Mouse (Mus musculus) ES-E14 (cell line): ENCODE data around the gene Eif2b5. TPM values are rescaled to one million over a fixed set of nuclear protein-coding genes. Genes with fewer than 3 reads are reported as not detected.

Experiments used
- DNase-seq: peaks from one replicate; pipeline ENCODE4 v3.0.0-alpha.2; 2013; ENCODE audit warnings: low read depth, low spot score
- H3K27ac ChIP-seq: 2 replicates; pipeline ENCODE4 v1.5.1; 2012; ENCODE audit warnings: low read depth, mild to moderate bottlenecking, low read length, moderate library complexity, mixed read lengths; ENCODE audit not compliant: poor library complexity, insufficient read depth, severe bottlenecking
- H3K36me3 ChIP-seq: 2 replicates; pipeline ENCODE4 v1.6.1; 2012; ENCODE audit warnings: mild to moderate bottlenecking, low read length, moderate library complexity, mixed read lengths; ENCODE audit not compliant: control insufficient read depth, poor library complexity, insufficient read depth, severe bottlenecking
- H3K4me1 ChIP-seq, 2 experiments: fragments of 150-350 bp in 1 of 2; sonication (generic) in 1 of 2; 2 replicates each; pipeline ENCODE4 v1.6.1; 2012; ENCODE audit warnings: low read length in 2 of 2, mild to moderate bottlenecking in 1 of 2, mixed read lengths in 1 of 2; ENCODE audit not compliant: control insufficient read depth in 2 of 2, insufficient read depth in 2 of 2, poor library complexity in 1 of 2
- H3K4me3 ChIP-seq, 2 experiments: fragments of 150-350 bp in 1 of 2; sonication (generic) in 1 of 2; 2 replicates each; pipeline ENCODE4 v1.5.1; 2012; ENCODE audit warnings: low read length in 2 of 2, low read depth in 1 of 2, mild to moderate bottlenecking in 1 of 2, mixed read lengths in 1 of 2; ENCODE audit not compliant: insufficient read depth in 1 of 2, poor library complexity in 1 of 2, severe bottlenecking in 1 of 2
- H3K9ac ChIP-seq: 2 replicates; pipeline ENCODE4 v1.6.1; 2012; ENCODE audit warnings: low read depth, mild to moderate bottlenecking, low read length, mixed read lengths; ENCODE audit not compliant: poor library complexity, insufficient read depth, severe bottlenecking
- H3K9me3 ChIP-seq: fragments of 150-350 bp; sonication (generic); 2 replicates; pipeline ENCODE4 v1.6.1; 2012; ENCODE audit warnings: low read depth, mild to moderate bottlenecking, low read length; ENCODE audit not compliant: control insufficient read depth, insufficient read depth
- CHD2 ChIP-seq: IDR thresholded peaks from 2 replicates; pipeline ENCODE4 v1.6.1; 2014; ENCODE audit warnings: mild to moderate bottlenecking, low read depth, low read length, inconsistent platforms
- HCFC1 ChIP-seq: IDR thresholded peaks from 2 replicates; pipeline ENCODE4 v1.6.1; 2012; ENCODE audit warnings: low read length, inconsistent platforms, borderline replicate concordance; ENCODE audit not compliant: insufficient read depth
- MAFK ChIP-seq: IDR thresholded peaks from 2 replicates; pipeline ENCODE4 v1.6.1; 2014; ENCODE audit warnings: mild to moderate bottlenecking, low read depth, low read length, inconsistent platforms; ENCODE audit not compliant: insufficient read depth
- ZC3H11A ChIP-seq: IDR thresholded peaks from 2 replicates; pipeline ENCODE4 v1.6.1; 2012; ENCODE audit warnings: low read depth, mild to moderate bottlenecking, inconsistent platforms, low read length, borderline replicate concordance
- ZNF384 ChIP-seq: IDR thresholded peaks from 2 replicates; pipeline ENCODE4 v1.6.1; 2012; ENCODE audit warnings: low read depth, low read length, inconsistent platforms
- in situ Hi-C, 2 experiments: fragments of 600-800 bp; cut with MboI; formaldehyde crosslinking; loops; one replicate each; pipeline ENCODE4 v1.15.1; 2025; ENCODE audit warnings: low sequenced_read_pairs in 2 of 2, inconsistent platforms in 1 of 2; ENCODE audit not compliant: unreplicated experiment in 2 of 2
- total RNA-seq: library from RNA; depleted of rRNA; stranded (reverse); fragments of 300-350 nt; gene quantifications from 2 replicates; pipeline ENCODE4 v1.2.3, GENCODE M21; 2012

Eif2b5 gene
- total RNA-seq, 1 experiment = 173 TPM

DNA sequence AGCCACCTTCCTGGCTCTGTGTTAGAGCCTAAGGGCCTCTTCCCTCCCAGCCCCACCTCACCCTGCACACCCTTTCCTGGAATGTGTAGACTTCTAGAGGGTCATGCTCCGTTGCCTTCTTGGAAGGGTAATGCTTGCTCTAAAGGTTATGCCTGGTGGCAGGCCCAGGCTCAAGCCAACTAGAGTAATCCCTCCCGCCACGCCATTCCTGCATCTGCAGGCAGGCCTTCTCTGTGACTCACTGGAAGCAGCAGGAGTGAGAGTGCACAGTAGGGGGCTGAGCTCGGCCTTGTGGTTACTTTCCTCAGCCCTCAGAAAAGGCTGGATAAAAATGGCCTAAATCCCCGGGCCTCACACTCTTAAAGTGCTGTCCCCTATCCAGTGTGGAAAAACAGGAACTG is 38.5 kb downstream of the Eif2b5 start:
- peak overlapping the region; percentile 21 to 22 for H3K4me3 ChIP-seq
- H3K9ac ChIP-seq = peak overlapping the region; percentile 39; the same call in 1 of the 2 replicates
- H3K9me3 ChIP-seq = no peaks in the 10 kb centered on the region
- no peak for DNase-seq
- peaks cover 28% of the 10 kb centered on the region for H3K36me3 ChIP-seq
- TF ChIP-seq CHD2 (no peak), HCFC1 (no peak), ZNF384 (no peak), ZC3H11A (no peak), MAFK (no peak)
- peaks cover 5 to 16% of the 10 kb centered on the region in 2 experiments; a peak in 3 of 4 replicates for H3K4me1 ChIP-seq
- H3K27ac ChIP-seq = peak overlapping the region; percentile 59
- in situ Hi-C loops = no loop called here

DNA sequence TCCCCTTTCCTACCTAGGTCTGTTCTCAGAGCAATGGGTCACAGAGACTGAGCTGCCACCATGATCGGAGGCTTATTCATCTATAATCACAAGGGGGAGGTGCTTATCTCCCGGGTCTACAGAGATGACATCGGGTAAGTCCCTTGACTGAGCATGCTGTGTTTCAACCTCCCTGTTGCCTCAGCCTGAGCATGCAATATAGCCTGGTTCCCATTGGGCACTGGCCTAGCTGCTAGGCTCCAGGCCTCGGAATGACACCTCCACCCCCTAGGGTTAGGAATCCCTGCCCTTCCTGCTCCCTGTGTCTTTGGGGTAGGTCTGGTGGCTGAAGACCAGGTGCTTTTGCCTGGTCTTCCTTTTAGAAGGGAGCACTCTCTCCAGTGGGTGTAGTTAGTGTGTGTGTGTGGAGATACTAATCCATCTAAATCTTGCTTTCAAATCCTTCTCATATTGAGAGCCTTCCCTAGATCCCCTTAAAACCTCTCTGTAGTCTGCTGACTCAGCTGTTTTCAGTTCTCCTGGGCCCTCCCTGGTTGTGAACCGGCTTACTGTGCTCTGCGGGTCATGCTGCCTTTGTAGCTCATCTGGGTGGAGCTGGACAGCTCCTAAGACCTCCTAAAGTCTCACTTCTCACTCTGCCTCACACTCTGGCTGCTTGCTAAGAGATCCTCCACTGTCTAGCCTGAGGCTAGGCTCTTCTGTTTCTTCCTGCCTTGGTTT is 39.1 kb downstream of the Eif2b5 start:
- peak overlapping the region in 1 of 2 experiments; percentile 22; a peak in 2 of 4 replicates for H3K4me3 ChIP-seq
- peaks cover 34% of the 10 kb centered on the region for H3K36me3 ChIP-seq
- peak overlapping the region; percentile 59 for H3K27ac ChIP-seq
- no peak for DNase-seq
- H3K9me3 ChIP-seq = no peaks in the 10 kb centered on the region
- peak overlapping the region; percentile 39 for H3K9ac ChIP-seq
- no peak for TF ChIP-seq ZNF384
- TF ChIP-seq HCFC1 = no peak
- no peak for TF ChIP-seq CHD2
- no peak for TF ChIP-seq ZC3H11A
- TF ChIP-seq MAFK = peak; percentile 100
- in situ Hi-C loops = no loop called here
- peaks cover 5 to 16% of the 10 kb centered on the region in 2 experiments; a peak in 3 of 4 replicates for H3K4me1 ChIP-seq

DNA sequence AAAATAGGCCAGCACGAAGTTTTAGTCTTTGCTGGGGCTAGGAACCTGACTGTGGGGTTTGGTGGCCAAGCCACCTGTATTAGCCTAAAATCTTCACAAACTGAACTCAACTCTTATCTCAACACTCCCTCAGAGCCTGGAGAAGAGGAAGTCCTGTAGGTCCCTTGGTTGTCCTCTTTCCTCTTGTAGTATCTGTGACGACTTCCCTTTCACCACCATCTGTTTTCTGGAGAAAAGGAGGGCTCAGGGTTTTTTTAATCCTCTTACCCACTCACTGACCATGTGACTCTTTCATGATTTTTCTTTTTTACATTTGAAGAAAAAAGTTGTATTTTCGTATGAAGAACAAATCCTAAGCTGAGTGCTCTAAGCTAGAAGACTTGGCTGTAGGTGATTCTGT is 41.0 kb downstream of the Eif2b5 start:
- Histone ChIP-seq H3K36me3 (peaks cover 40% of the 10 kb centered on the region), H3K4me3 (no peak overlapping the region), H3K4me1 (peaks cover 5 to 16% of the 10 kb centered on the region in 2 experiments; a peak in 3 of 4 replicates), H3K9me3 (no peaks in the 10 kb centered on the region), H3K9ac (no peak overlapping the region), H3K27ac (peak overlapping the region; percentile 31; the same call in 1 of the 2 replicates)
- TF ChIP-seq HCFC1 = no peak
- TF ChIP-seq MAFK = no peak
- no peak for TF ChIP-seq ZNF384
- TF ChIP-seq CHD2 = no peak
- TF ChIP-seq ZC3H11A = no peak
- in situ Hi-C loops = no loop called here
- DNase-seq = no peak

DNA sequence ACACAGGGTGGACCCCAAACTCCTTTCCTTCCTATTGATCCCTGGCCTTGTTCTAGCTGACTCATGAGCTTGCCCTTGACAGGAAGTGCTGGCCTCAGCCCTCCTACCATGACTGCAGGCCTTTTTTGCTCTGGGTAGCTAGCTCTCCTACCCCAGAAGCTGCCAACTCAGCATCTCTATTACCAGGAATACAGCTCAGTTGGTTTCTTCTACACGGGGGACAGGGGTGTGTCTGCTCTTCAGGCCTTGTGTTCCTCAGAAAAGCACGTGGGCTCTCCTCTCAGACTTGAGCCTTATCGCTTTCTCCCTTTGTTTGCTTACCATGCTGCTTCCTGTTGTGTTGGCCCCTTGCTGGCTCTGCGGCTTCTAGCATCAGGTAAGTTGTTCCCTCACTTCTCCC is 41.8 kb downstream of the Eif2b5 start:
- H3K9ac ChIP-seq = no peak overlapping the region
- H3K27ac ChIP-seq = peak overlapping the region; percentile 63; the same call in 1 of the 2 replicates
- no peaks in the 10 kb centered on the region for H3K9me3 ChIP-seq
- in situ Hi-C loops = no loop called here
- no peak for TF ChIP-seq ZNF384
- no peak for TF ChIP-seq ZC3H11A
- TF ChIP-seq MAFK = peak; percentile 67
- H3K36me3 ChIP-seq = peaks cover 42% of the 10 kb centered on the region
- no peak overlapping the region for H3K4me3 ChIP-seq
- DNase-seq = no peak
- H3K4me1 ChIP-seq = peaks cover 5 to 16% of the 10 kb centered on the region in 2 experiments; a peak in 3 of 4 replicates
